Mouse (Mus musculus) hindbrain, embryonic 11.5 days (tissue): ENCODE data around the gene Stn1. TPM values are rescaled to one million over a fixed set of nuclear protein-coding genes. Genes with fewer than 3 reads are reported as not detected.

ENCODE experiments used
- ATAC-seq: fragments of 200-750 bp; cut with Nextera tagmentation; 2 replicates; pipeline ENCODE4 v1.8.0; 2017; ENCODE audit warnings: mild to moderate bottlenecking, moderate TSS enrichment, moderate library complexity; ENCODE audit not compliant: low FRiP score
- DNase-seq: peaks from one replicate; pipeline ENCODE4 v3.0.0-alpha.2; 2015; ENCODE audit warnings: low spot score
- H3K27ac ChIP-seq: fragments of 300-500 bp; sonication (generic); 2 replicates; pipeline ENCODE4 v1.5.1; 2014; ENCODE audit warnings: mild to moderate bottlenecking, low read depth, low read length
- H3K27me3 ChIP-seq: fragments of 300-500 bp; sonication (generic); 2 replicates; pipeline ENCODE4 v1.6.1; 2014; ENCODE audit warnings: mild to moderate bottlenecking, low read length, moderate library complexity, mixed read lengths; ENCODE audit not compliant: control insufficient read depth, insufficient read depth
- H3K36me3 ChIP-seq: fragments of 300-500 bp; sonication (generic); 2 replicates; pipeline ENCODE4 v1.6.1; 2014; ENCODE audit warnings: mild to moderate bottlenecking, low read length, moderate library complexity, mixed read lengths; ENCODE audit not compliant: control insufficient read depth, insufficient read depth
- H3K4me1 ChIP-seq: fragments of 300-500 bp; sonication (generic); replicated peaks from 2 replicates; pipeline ENCODE4 v1.6.1; 2014; ENCODE audit warnings: low read length, mixed read lengths; ENCODE audit not compliant: control insufficient read depth, insufficient read depth
- H3K4me2 ChIP-seq: fragments of 300-500 bp; sonication (generic); replicated peaks from 2 replicates; pipeline ENCODE4 v1.6.1; 2014; ENCODE audit warnings: mild to moderate bottlenecking, low read depth, low read length
- H3K4me3 ChIP-seq: fragments of 300-500 bp; sonication (generic); 2 replicates; pipeline ENCODE4 v1.5.1; 2014; ENCODE audit warnings: low read depth, low read length
- H3K9ac ChIP-seq: fragments of 300-500 bp; sonication (generic); 2 replicates; pipeline ENCODE4 v1.6.1; 2014; ENCODE audit warnings: low read depth, low read length
- H3K9me3 ChIP-seq: fragments of 300-500 bp; sonication (generic); 2 replicates; pipeline ENCODE4 v1.6.1; 2016; ENCODE audit warnings: low read length; ENCODE audit not compliant: control insufficient read depth
- WGBS: fragments of 180-500 bp; shearing (Covaris S2); extraction: QIAGEN DNeasy Blood & Tissue Kit; methylation state at CpG from one replicate; pipeline ENCODE4 v1.1.7; 2014; 5-methylcytosine and 5-hydroxymethylcytosine counted together
- polyA plus RNA-seq: library from polyadenylated mRNA; unstranded; fragments of >200 nt; fragmentation: Nextera tagmentation; extraction: Ambion mirVana; gene quantifications from 2 replicates; pipeline ENCODE4 v1.2.1, GENCODE M21; 2014

Stn1 gene
- polyA plus RNA-seq, 1 experiment from 2014 or later: 46.8 TPM

GRCm38 (mm10) chr19:47451476-47452113 is 85.7 kb downstream of the Stn1 start:
- Histone ChIP-seq H3K4me2 (no peak overlapping the region), H3K9ac (no peak overlapping the region), H3K27ac (no peak overlapping the region), H3K9me3 (no peaks in the 10 kb centered on the region), H3K36me3 (no peaks in the 10 kb centered on the region), H3K4me3 (no peak overlapping the region), H3K27me3 (no peaks in the 10 kb centered on the region), H3K4me1 (peaks cover 13% of the 10 kb centered on the region)
- DNase-seq: no peak
- no peak for ATAC-seq
- 68% methylated on average over 10 of the region's 10 CpGs for WGBS

Other genes starting within 250 kb of the Stn1 start
- 5.5 and 6.9 TPM in 2 replicates for gene Sh3pxd2a, start 73.1 kb downstream of the Stn1 start, polyA plus RNA-seq
- 12.8 and 13.8 TPM in 2 replicates for gene Slk, start 42.2 kb upstream of the Stn1 start, polyA plus RNA-seq
- 0.36 and 0.38 TPM in 2 replicates for gene Col17a1, start 154.6 kb upstream of the Stn1 start, polyA plus RNA-seq
- 295 and 320 TPM in 2 replicates for gene Sfr1, start 194.2 kb upstream of the Stn1 start, polyA plus RNA-seq